Comparison of ENCODE assay signal across 28 mouse cellular contexts in the genomic region with DNA sequence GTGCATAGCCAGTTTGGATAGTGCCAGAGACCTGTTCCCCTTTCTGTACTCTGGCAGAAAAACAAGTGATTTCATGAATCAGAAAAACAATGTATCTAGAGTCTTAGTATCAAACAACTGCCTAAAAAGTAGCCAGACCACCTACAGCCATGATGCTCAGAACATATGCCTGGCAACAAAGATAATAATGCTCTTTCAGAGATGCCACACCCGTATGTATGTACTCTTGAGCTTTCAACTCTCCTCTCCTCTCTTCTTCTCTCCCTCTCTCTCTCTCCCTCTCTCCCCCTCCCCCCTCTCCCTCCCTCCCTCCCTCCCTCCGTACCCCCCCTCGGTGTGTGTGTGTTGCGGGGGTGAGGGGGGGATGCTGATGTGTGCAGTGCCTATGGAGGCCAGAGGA. TPM values are rescaled to one million over a fixed set of nuclear protein-coding genes. Genes with fewer than 3 reads are reported as not detected.
DNase-seq lines count a peak whose midpoint lies in the region; ATAC-seq and TF ChIP-seq lines count a peak whose summit lies in the region.
"Had no signal": no experiment of that assay in that cellular context is flagged by ENCODE, and none has a peak within 500 bp of the region (broad histone marks: within the 10 kb centered on the region; RNA-seq: fewer than 3 reads in every experiment).

No protein-coding gene starts in this region.

- ATAC-seq in liver, embryonic 14.5 days (ENCODE audit: insufficient read depth): peak; percentile 76
- ATAC-seq in megakaryocyte progenitor cell, adult 5-6 weeks (replicated peaks; ENCODE audit: poor library complexity): peak; percentile 33; the same call in 1 of the 2 replicates
- no peak for ATAC-seq in forebrain, postnatal 0 days
- ATAC-seq: activated CD4-positive, CD25-positive, alpha-beta regulatory T cell, adult 4 months; forebrain, embryonic 15.5 days; hindbrain, embryonic 16.5 days; Patski had no signal

- 77% methylated on average over 4 of the region's 4 CpGs for WGBS in bone marrow, adult 2 months
- WGBS in liver, embryonic 14.5 days (ENCODE audit: insufficient replicate concordance): 60% methylated on average over 4 of the region's 4 CpGs
- WGBS in forebrain, postnatal 0 days: 93% methylated on average over 4 of the region's 4 CpGs

- no peaks in the 10 kb centered on the region for H3K27me3 ChIP-seq in liver, embryonic 14.5 days (ENCODE audit: control insufficient read depth, insufficient read depth, low read length)
- no peaks in the 10 kb centered on the region for H3K27me3 ChIP-seq in forebrain, postnatal 0 days (ENCODE audit: insufficient read depth, low read length)
- H3K27me3 ChIP-seq: CH12.LX; embryonic facial prominence, embryonic 12.5 days; forebrain, embryonic 15.5 days; heart, embryonic 13.5 days; hindbrain, embryonic 12.5 days; Patski had no signal

- H3K9ac ChIP-seq in liver, embryonic 14.5 days (replicated peaks): peak overlapping the region; percentile 18
- H3K9ac ChIP-seq in forebrain, postnatal 0 days: no peak overlapping the region
- H3K9ac ChIP-seq: embryonic facial prominence, embryonic 12.5 days; forebrain, embryonic 15.5 days; heart, embryonic 13.5 days; hindbrain, embryonic 12.5 days had no signal

- H3K4me3 ChIP-seq in bone marrow, adult 2 months (replicated peaks; ENCODE audit: control insufficient read depth, low read depth, low read length): no peak overlapping the region
- no peak overlapping the region for H3K4me3 ChIP-seq in liver, embryonic 14.5 days (ENCODE audit: insufficient read depth in 1 of 2, low read depth in 2 of 2, low read length in 2 of 2)
- no peak overlapping the region for H3K4me3 ChIP-seq in forebrain, postnatal 0 days (ENCODE audit: low read depth, low read length)
- H3K4me3 ChIP-seq: embryonic facial prominence, embryonic 12.5 days; forebrain, embryonic 15.5 days; gastrocnemius, adult 2 months; heart, embryonic 13.5 days; hindbrain, embryonic 12.5 days had no signal

- H3K4me2 ChIP-seq in liver, embryonic 14.5 days (ENCODE audit: low read depth): peak overlapping the region; percentile 47
- no peak overlapping the region for H3K4me2 ChIP-seq in forebrain, postnatal 0 days (ENCODE audit: low read depth)
- H3K4me2 ChIP-seq: embryonic facial prominence, embryonic 12.5 days; forebrain, embryonic 15.5 days; heart, embryonic 13.5 days; hindbrain, embryonic 12.5 days had no signal

- peaks cover 13% of the 10 kb centered on the region for H3K36me3 ChIP-seq in liver, embryonic 14.5 days (replicated peaks; ENCODE audit: control insufficient read depth, insufficient read depth, low read depth)
- no peaks in the 10 kb centered on the region for H3K36me3 ChIP-seq in forebrain, postnatal 0 days (ENCODE audit: insufficient read depth)
- H3K36me3 ChIP-seq: embryonic facial prominence, embryonic 12.5 days; forebrain, embryonic 15.5 days; hindbrain, embryonic 12.5 days had no signal

- peaks cover 1% of the 10 kb centered on the region; the same call in 1 of the 2 replicates for H3K4me1 ChIP-seq in bone marrow, adult 2 months (ENCODE audit: control insufficient read depth, insufficient read depth, low read length)
- peaks cover 43 to 46% of the 10 kb centered on the region in 2 experiments for H3K4me1 ChIP-seq in liver, embryonic 14.5 days (replicated peaks; ENCODE audit: control insufficient read depth in 2 of 2, insufficient read depth in 2 of 2, low read length in 1 of 2)
- H3K4me1 ChIP-seq in forebrain, postnatal 0 days (ENCODE audit: insufficient read depth): no peaks in the 10 kb centered on the region
- H3K4me1 ChIP-seq: embryonic facial prominence, embryonic 12.5 days; forebrain, embryonic 15.5 days; hindbrain, embryonic 12.5 days had no signal

- no peak for TF ChIP-seq POLR2A in bone marrow, adult 2 months (IDR thresholded peaks at IDR 0.05; ENCODE audit: borderline replicate concordance, control insufficient read depth, low read depth, low read length)

- H3K27ac ChIP-seq in bone marrow, adult 2 months (ENCODE audit: control insufficient read depth, insufficient read depth, low read depth, low read length, poor library complexity): 0 out of 2 replicates have a peak overlapping the region, but pooled peaks have one; percentile 34
- peak overlapping the region; percentile 66 for H3K27ac ChIP-seq in liver, embryonic 14.5 days
- H3K27ac ChIP-seq in forebrain, postnatal 0 days (ENCODE audit: low read depth, low read length): no peak overlapping the region
- H3K27ac ChIP-seq: embryonic facial prominence, embryonic 12.5 days; forebrain, embryonic 15.5 days; gastrocnemius, adult 2 months; heart, embryonic 13.5 days; hindbrain, embryonic 12.5 days had no signal

- TF ChIP-seq EP300 in liver, embryonic 14.5 days (IDR thresholded peaks at IDR 0.05; ENCODE audit: low read depth): peak; percentile 39; the same call in 1 of the 2 replicates

- DNase-seq in c-Kit-positive CD71-positive TER-119-negative erythroid progenitor cells, embryonic 14.5 days (ENCODE audit: low read depth): peak; percentile 39
- DNase-seq in liver, embryonic 14.5 days (ENCODE audit: low read depth in 3 of 3, low spot score in 3 of 3): peak in 2 of 3 experiments; percentile 30 to 35
- DNase-seq in lung, postnatal 10 days: no peak
- DNase-seq in spleen, adult 18-20 months: no peak
- DNase-seq in forebrain, postnatal 0 days: no peak
- DNase-seq: adrenal gland, postnatal 14 days; cerebellum, adult 11-12 months; cerebellum, adult 9-10 months; cerebellum, postnatal 25 days; gastrocnemius, adult 2 months; gastrocnemius, postnatal 25 days; heart, adult 11 months; heart, postnatal 4 days had no signal

- TF ChIP-seq CTCF in bone marrow, adult 2 months (IDR thresholded peaks at IDR 0.05; ENCODE audit: control insufficient read depth, insufficient read depth, low read length): no peak
- TF ChIP-seq CTCF in liver, embryonic 14.5 days (IDR thresholded peaks at IDR 0.05; ENCODE audit: low read depth): no peak
- TF ChIP-seq CTCF in forebrain, postnatal 0 days (IDR thresholded peaks at IDR 0.05; ENCODE audit: low read depth): no peak

- H3K9me3 ChIP-seq in liver, embryonic 14.5 days (ENCODE audit: control insufficient read depth, low read length): no peaks in the 10 kb centered on the region
- H3K9me3 ChIP-seq in forebrain, postnatal 0 days (ENCODE audit: low read length): no peaks in the 10 kb centered on the region
- H3K9me3 ChIP-seq: forebrain, embryonic 15.5 days; hindbrain, embryonic 12.5 days had no signal

RNA-seq across cellular contexts. Expression of a gene that starts 22.3 kb away (rescaled TPM):
- not detected in 2 replicates for polyA plus RNA-seq in bone marrow, adult 2 months (2011; ENCODE audit: insufficient read depth, insufficient read length, low replicate concordance, missing spikeins)
- polyA plus RNA-seq in liver, embryonic 14.5 days (2012; rRNA removed): not detected in 2 replicates
- polyA plus RNA-seq in liver, embryonic 14.5 days (2014; fragmentation: Nextera tagmentation; extraction: Ambion mirVana): not detected in 2 replicates
- not detected in 2 replicates for total RNA-seq in megakaryocyte progenitor cell, adult 5-6 weeks (2015)
- total RNA-seq in megakaryocyte progenitor cell, adult 5-6 weeks (2017): not detected in 2 replicates
- not detected in 2 replicates for total RNA-seq in forebrain, postnatal 0 days (2014; rRNA removed)
- polyA plus RNA-seq in forebrain, postnatal 0 days (2015; fragmentation: Nextera tagmentation; extraction: Ambion mirVana): not detected in 2 replicates
- total RNA-seq: adrenal gland, adult 18-20 months; adrenal gland, postnatal 14 days; CH12.LX; gastrocnemius, adult 2 months; gastrocnemius, postnatal 25 days; heart, postnatal 4 days had no signal
- polyA plus RNA-seq: activated CD4-positive, CD25-positive, alpha-beta regulatory T cell, adult 4 months; cortical plate, adult 2 months; embryonic facial prominence, embryonic 12.5 days; forebrain, embryonic 11.5 days; forebrain, embryonic 15.5 days; frontal cortex, adult 2 months; heart, embryonic 13.5 days; heart, postnatal 0 days; hindbrain, embryonic 12.5 days; hindbrain, embryonic 16.5 days; Patski had no signal

RNA-seq across cellular contexts. Expression of a gene that starts 43.8 kb away (rescaled TPM):
- 7.3 and 16.2 TPM in 2 replicates for polyA plus RNA-seq in bone marrow, adult 2 months (2011; ENCODE audit: insufficient read depth, insufficient read length, low replicate concordance, missing spikeins)
- polyA plus RNA-seq in liver, embryonic 14.5 days (2012; rRNA removed): 4.4 and 6.3 TPM in 2 replicates
- polyA plus RNA-seq in liver, embryonic 14.5 days (2014; fragmentation: Nextera tagmentation; extraction: Ambion mirVana): 7.0 and 7.6 TPM in 2 replicates
- 50.8 and 54.4 TPM in 2 replicates for total RNA-seq in megakaryocyte progenitor cell, adult 5-6 weeks (2015)
- 72.0 and 77.3 TPM in 2 replicates for total RNA-seq in megakaryocyte progenitor cell, adult 5-6 weeks (2017)
- total RNA-seq in forebrain, postnatal 0 days (2014; rRNA removed): 6.8 and 7.9 TPM in 2 replicates
- polyA plus RNA-seq in forebrain, postnatal 0 days (2015; fragmentation: Nextera tagmentation; extraction: Ambion mirVana): 3.0 and 4.3 TPM in 2 replicates

RNA-seq across cellular contexts. Expression of a gene that starts 51.7 kb away (rescaled TPM):
- not detected in 2 replicates for polyA plus RNA-seq in bone marrow, adult 2 months (2011; ENCODE audit: insufficient read depth, insufficient read length, low replicate concordance, missing spikeins)
- polyA plus RNA-seq in liver, embryonic 14.5 days (2012; rRNA removed): not detected in 2 replicates
- not detected in 2 replicates for polyA plus RNA-seq in liver, embryonic 14.5 days (2014; fragmentation: Nextera tagmentation; extraction: Ambion mirVana)
- not detected in 2 replicates for total RNA-seq in megakaryocyte progenitor cell, adult 5-6 weeks (2015)
- not detected in 2 replicates for total RNA-seq in megakaryocyte progenitor cell, adult 5-6 weeks (2017)
- total RNA-seq in forebrain, postnatal 0 days (2014; rRNA removed): not detected in 2 replicates
- polyA plus RNA-seq in forebrain, postnatal 0 days (2015; fragmentation: Nextera tagmentation; extraction: Ambion mirVana): not detected in 2 replicates
- total RNA-seq: adrenal gland, adult 18-20 months; adrenal gland, postnatal 14 days; CH12.LX; gastrocnemius, adult 2 months; gastrocnemius, postnatal 25 days; heart, postnatal 4 days had no signal
- polyA plus RNA-seq: activated CD4-positive, CD25-positive, alpha-beta regulatory T cell, adult 4 months; cortical plate, adult 2 months; embryonic facial prominence, embryonic 12.5 days; forebrain, embryonic 11.5 days; forebrain, embryonic 15.5 days; frontal cortex, adult 2 months; heart, embryonic 13.5 days; heart, postnatal 0 days; hindbrain, embryonic 12.5 days; hindbrain, embryonic 16.5 days; Patski had no signal

Comparison
In these comparisons a context has a peak if more than half of its experiments do, and no peak if none do; other contexts are left out.
1. DNase-seq: peak in c-Kit-positive CD71-positive TER-119-negative erythroid progenitor cells, embryonic 14.5 days (single experiment) and liver, embryonic 14.5 days (2 of 3); none in lung, postnatal 10 days (single experiment), spleen, adult 18-20 months (0 of 2) and forebrain, postnatal 0 days (single experiment).